Mouse (Mus musculus) lung, embryonic 15.5 days (tissue): ENCODE data around the gene Muc4. TPM values are rescaled to one million over a fixed set of nuclear protein-coding genes. Genes with fewer than 3 reads are reported as not detected.

Experiments used
- ATAC-seq: fragments of 200-750 bp; cut with Nextera tagmentation; 2 replicates; pipeline ENCODE4 v1.8.0; 2017; ENCODE audit warnings: moderate number of reproducible peaks, borderline replicate concordance; ENCODE audit not compliant: low FRiP score, low TSS enrichment; ENCODE audit errors: extremely low read depth
- H3K27ac ChIP-seq: fragments of 300-500 bp; sonication (generic); 2 replicates; pipeline ENCODE4 v1.5.1; 2015; ENCODE audit warnings: moderate library complexity, mild to moderate bottlenecking, inconsistent platforms
- H3K27me3 ChIP-seq: fragments of 300-500 bp; sonication (generic); 2 replicates; pipeline ENCODE4 v1.6.1; 2015; ENCODE audit warnings: inconsistent platforms
- H3K36me3 ChIP-seq: fragments of 300-500 bp; sonication (generic); 2 replicates; pipeline ENCODE4 v1.6.1; 2015; ENCODE audit warnings: inconsistent platforms
- H3K4me1 ChIP-seq: fragments of 300-500 bp; sonication (generic); 2 replicates; pipeline ENCODE4 v1.6.1; 2015; ENCODE audit warnings: inconsistent platforms
- H3K4me2 ChIP-seq: fragments of 300-500 bp; sonication (generic); 2 replicates; pipeline ENCODE4 v1.6.1; 2015; ENCODE audit warnings: inconsistent platforms, mild to moderate bottlenecking, moderate library complexity
- H3K4me3 ChIP-seq: fragments of 300-500 bp; sonication (generic); 2 replicates; pipeline ENCODE4 v1.5.1; 2015; ENCODE audit warnings: mild to moderate bottlenecking, inconsistent platforms
- H3K9ac ChIP-seq: fragments of 300-500 bp; sonication (generic); 2 replicates; pipeline ENCODE4 v1.6.1; 2015; ENCODE audit warnings: inconsistent platforms
- H3K9me3 ChIP-seq: fragments of 300-500 bp; sonication (generic); 2 replicates; pipeline ENCODE4 v1.6.1; 2016; ENCODE audit warnings: inconsistent platforms
- WGBS: fragments of 180-500 bp; shearing (Covaris S2); methylation state at CpG from one replicate; pipeline ENCODE4 v1.1.7; 2015; 5-methylcytosine and 5-hydroxymethylcytosine counted together
- polyA plus RNA-seq: library from polyadenylated mRNA; unstranded; fragments of >200 nt; fragmentation: Nextera tagmentation; extraction: Ambion mirVana; gene quantifications from 2 replicates; pipeline ENCODE4 v1.2.1, GENCODE M21; 2015

Gene Muc4
- polyA plus RNA-seq: 0.89 and 1.7 TPM in 2 replicates

DNA sequence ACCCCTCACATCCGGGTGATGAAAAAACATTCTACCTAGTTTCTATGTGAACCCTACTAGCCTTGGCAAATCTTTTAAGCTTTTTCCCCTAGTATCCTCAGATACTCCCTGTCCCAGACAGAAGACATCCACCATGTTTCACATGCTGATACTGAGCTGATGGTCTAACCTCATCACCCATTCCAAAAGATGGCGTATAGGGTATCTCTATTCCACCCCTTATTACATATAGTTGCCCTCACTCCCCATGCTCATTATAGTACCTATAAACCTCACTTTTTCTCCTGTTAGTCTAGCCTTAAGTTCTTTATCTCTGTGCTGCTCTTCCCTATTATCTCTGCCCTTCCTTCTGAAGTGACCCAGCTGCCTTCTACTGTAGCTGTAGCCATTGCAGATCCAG is at the start of gene Muc4:
TSS of gene Muc4 (plus strand) at position 301 of the 400 bp plus-strand sequence.
- H3K27me3 ChIP-seq: no peaks in the 10 kb centered on the region
- H3K4me1 ChIP-seq: 0 out of 2 replicates have a peak, but pooled peaks cover 6% of the 10 kb centered on the region
- ATAC-seq: no peak
- H3K9ac ChIP-seq: no peak within 1 kb of the TSS
- H3K27ac ChIP-seq: peak within 1 kb of the TSS; percentile 30; the same call in 1 of the 2 replicates
- 92% methylated on average over 2 of the region's 2 CpGs for WGBS
- H3K4me3 ChIP-seq: no peak within 1 kb of the TSS
- H3K36me3 ChIP-seq: no peaks in the 10 kb centered on the region
- no peak within 1 kb of the TSS for H3K4me2 ChIP-seq
- H3K9me3 ChIP-seq: no peaks in the 10 kb centered on the region

- 53% methylated on average over 5 of the region's 5 CpGs for WGBS
- Histone ChIP-seq H3K9me3 (no peaks in the 10 kb centered on the region), H3K27ac (no peak overlapping the region), H3K9ac (no peak overlapping the region), H3K27me3 (no peaks in the 10 kb centered on the region), H3K36me3 (peaks cover 9% of the 10 kb centered on the region), H3K4me1 (peaks cover 14% of the 10 kb centered on the region), H3K4me3 (no peak overlapping the region), H3K4me2 (no peak overlapping the region)
- ATAC-seq: no peak
These were observed 49.7 kb upstream of the Muc4 start for GRCm38 (mm10) chr16:32685998-32686397.

DNA sequence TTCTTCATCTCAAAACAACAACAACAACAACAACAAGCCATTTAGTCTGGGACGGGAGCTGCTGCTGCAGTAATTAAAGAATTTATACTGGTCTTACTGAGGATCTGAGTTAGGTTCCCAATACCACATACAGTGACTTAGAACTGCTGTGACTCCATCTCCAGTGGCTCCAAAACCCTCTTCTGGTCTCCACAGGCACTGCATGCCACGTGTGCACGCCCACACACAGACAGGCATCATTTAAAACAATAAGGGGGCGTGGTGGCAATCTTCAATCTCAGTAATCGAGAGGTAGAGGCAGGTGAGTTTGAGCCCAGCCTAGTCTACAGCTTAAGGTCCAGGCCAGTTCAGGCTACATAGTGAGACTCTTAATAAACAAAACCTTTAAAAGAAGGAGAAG is 48.5 kb upstream of the Muc4 start:
- 81% methylated on average over 5 of the region's 5 CpGs for WGBS
- H3K9me3 ChIP-seq: no peaks in the 10 kb centered on the region
- peaks cover 14% of the 10 kb centered on the region for H3K4me1 ChIP-seq
- no peak for ATAC-seq
- H3K36me3 ChIP-seq: peaks cover 6% of the 10 kb centered on the region
- no peak overlapping the region for H3K9ac ChIP-seq
- no peak overlapping the region for H3K4me3 ChIP-seq
- no peaks in the 10 kb centered on the region for H3K27me3 ChIP-seq
- no peak overlapping the region for H3K4me2 ChIP-seq
- H3K27ac ChIP-seq: no peak overlapping the region

DNA sequence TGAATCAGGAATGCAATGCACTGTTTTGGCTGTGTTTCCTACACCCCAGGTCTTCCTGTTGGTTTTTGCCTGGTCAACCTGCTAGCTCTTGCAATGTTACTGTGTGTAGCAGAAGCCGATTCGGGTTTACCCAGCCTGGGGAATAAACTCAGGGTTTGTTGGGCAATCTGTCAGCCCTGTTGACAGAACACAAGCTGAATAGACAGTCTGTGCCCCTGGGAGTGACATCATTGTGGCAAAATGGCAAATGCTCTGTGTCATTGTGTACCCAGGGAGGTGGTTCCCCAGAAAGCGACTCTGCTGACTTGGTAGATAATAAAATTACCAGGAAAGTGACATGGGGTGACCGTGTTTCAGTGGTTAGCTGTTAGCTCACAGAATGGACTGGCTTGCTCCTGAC is 46.9 kb upstream of the Muc4 start:
- WGBS: 31% methylated on average over 4 of the region's 4 CpGs
- ATAC-seq: no peak
- Histone ChIP-seq H3K4me1 (peaks cover 7% of the 10 kb centered on the region; the same call in 1 of the 2 replicates), H3K36me3 (no peaks in the 10 kb centered on the region), H3K4me3 (no peak overlapping the region), H3K4me2 (no peak overlapping the region), H3K9ac (no peak overlapping the region), H3K9me3 (no peaks in the 10 kb centered on the region), H3K27me3 (no peaks in the 10 kb centered on the region), H3K27ac (no peak overlapping the region)

DNA sequence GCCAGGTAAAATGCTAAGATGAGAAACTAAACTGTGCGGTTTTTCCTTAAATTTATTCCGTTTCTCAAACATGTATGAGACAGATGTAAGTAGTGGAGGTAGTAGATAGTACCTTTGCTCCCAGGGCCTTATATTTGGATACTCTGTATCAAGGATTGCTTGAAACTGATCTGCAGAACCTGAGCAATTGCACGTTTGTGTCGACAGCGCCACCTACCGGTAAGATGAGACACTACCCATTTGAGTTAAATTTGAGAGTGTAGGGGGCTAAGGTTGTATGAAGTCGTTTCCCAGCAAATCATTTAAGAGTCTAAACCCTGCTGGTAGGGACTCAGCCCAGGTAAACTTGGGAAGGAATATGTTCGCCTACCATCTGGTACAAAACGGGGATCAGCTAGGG is 46.2 kb upstream of the Muc4 start:
- Histone ChIP-seq H3K36me3 (no peaks in the 10 kb centered on the region), H3K4me1 (peaks cover 7% of the 10 kb centered on the region; the same call in 1 of the 2 replicates), H3K4me3 (no peak overlapping the region), H3K27ac (no peak overlapping the region), H3K27me3 (no peaks in the 10 kb centered on the region), H3K9me3 (no peaks in the 10 kb centered on the region), H3K9ac (no peak overlapping the region), H3K4me2 (no peak overlapping the region)
- ATAC-seq: peak; percentile 35; the same call in 1 of the 2 replicates
- WGBS: 3% methylated on average over 9 of the region's 9 CpGs

DNA sequence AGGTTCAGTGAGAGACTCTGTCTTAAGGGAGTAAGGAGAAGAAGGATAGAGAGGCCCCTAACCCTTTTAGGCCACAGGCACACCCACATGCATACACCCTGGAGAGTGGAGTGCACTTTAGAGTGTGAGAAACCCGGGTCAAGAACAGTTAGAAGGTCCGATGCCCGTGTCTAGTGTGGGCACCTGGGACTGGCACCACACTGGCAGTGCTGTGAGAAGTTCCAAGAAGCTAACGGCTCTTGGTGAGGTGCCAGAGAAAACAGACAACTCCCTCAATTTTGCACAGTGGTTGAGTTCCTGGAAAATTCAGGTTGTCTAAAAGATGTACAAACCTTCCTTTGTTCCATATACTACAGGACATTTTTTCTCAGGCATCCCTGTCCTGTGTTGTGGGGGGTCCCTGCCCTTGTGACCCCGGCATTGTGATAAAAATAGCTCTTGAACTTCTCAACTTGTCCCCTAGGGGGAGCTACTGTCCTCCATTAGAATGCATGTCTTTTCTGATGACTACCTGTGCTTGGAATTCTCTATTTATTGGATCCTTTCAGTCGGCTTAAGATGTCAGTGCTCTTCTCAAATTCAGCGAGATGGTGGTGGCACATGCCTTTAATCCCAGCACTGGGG is 38.7 kb upstream of the Muc4 start:
- whole genome bisulfite sequencing: 35% methylated on average over 7 of the region's 7 CpGs
- no peak overlapping the region for H3K27ac ChIP-seq
- no peak for ATAC-seq

DNA sequence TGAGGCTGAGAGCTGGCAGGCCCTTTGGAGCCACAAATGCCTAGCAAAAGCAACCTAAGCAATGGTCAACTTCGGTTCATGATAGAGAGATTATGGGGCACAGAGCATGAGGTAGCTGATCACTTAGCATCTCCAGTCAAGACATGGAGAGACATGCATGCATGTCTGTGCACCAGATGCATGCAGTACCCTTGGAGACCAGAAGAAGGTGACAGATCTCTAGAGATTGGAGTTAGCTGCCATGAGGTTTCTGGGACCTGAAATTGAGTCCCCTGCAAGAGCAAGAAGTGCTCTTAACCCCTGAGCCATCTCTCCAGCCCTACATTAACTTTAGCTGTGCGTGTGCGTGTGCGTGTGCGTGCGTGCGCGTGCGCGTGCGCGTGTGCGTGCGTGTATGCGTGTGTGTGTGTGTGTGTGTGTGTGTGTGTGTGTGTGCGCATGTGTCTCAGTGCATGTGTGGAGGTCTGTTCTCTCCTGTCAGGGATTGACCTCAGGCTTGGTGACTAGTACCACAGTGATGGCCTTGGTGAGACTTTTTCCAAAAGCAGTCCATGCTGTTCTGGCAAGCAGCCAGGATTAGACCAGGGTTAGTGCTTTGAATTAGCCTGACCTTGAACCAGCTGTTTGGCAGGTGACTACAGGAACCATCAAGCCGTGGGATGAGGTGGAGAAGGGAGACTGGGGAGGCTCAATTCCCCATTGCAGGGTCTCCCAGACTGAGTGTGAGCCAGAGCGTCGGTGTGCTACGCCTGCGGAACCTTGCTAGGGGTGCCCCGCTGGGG is 37.8 kb upstream of the Muc4 start:
- Histone ChIP-seq H3K4me1 (peaks cover 12% of the 10 kb centered on the region), H3K9me3 (no peaks in the 10 kb centered on the region), H3K4me2 (no peak overlapping the region), H3K36me3 (no peaks in the 10 kb centered on the region), H3K27ac (no peak overlapping the region), H3K27me3 (no peaks in the 10 kb centered on the region), H3K9ac (no peak overlapping the region), H3K4me3 (no peak overlapping the region)
- no peak for ATAC-seq
- 90% methylated on average over 22 of the region's 22 CpGs for WGBS

More for the DNA sequence above, 38.7 kb upstream of the Muc4 start:
- Histone ChIP-seq H3K9me3 (no peaks in the 10 kb centered on the region), H3K4me1 (peaks cover 12% of the 10 kb centered on the region), H3K27me3 (no peaks in the 10 kb centered on the region), H3K4me3 (no peak overlapping the region), H3K9ac (no peak overlapping the region), H3K36me3 (no peaks in the 10 kb centered on the region), H3K4me2 (no peak overlapping the region)

DNA sequence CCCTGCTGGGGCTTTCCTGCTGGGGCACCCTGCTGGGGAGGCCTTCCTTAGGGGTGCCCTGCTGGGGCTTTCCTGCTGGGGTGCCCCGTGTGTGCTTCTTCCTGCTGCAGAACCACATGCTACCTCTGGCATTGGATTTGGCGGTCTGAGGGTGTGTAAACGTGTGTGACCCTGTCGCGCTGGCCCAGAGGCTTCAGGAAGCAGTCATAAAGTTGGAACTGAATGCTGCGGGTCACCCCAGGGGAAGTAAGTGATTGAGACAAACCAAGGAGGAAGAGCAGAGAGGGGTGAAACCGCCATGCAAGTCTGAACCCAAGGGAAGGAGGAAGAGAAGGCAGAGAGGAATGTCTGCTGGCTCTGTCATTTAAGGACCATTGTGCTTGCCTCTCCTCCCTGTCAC is 37.1 kb upstream of the Muc4 start:
- ATAC-seq: no peak; the same call in 1 of the 2 replicates
- peaks cover 16% of the 10 kb centered on the region for H3K4me1 ChIP-seq
- H3K4me2 ChIP-seq: no peak overlapping the region
- WGBS: 35% methylated on average over 7 of the region's 7 CpGs
- no peak overlapping the region for H3K4me3 ChIP-seq
- no peaks in the 10 kb centered on the region for H3K9me3 ChIP-seq
- no peaks in the 10 kb centered on the region for H3K27me3 ChIP-seq
- no peaks in the 10 kb centered on the region for H3K36me3 ChIP-seq
- H3K9ac ChIP-seq: no peak overlapping the region
- no peak overlapping the region for H3K27ac ChIP-seq

GRCm38 (mm10) chr16:32703312-32703912 is 32.3 kb upstream of the Muc4 start:
- no peak overlapping the region for H3K4me2 ChIP-seq
- H3K27ac ChIP-seq: peak overlapping the region; percentile 49
- no peak for ATAC-seq
- no peak overlapping the region for H3K9ac ChIP-seq
- H3K9me3 ChIP-seq: no peaks in the 10 kb centered on the region
- no peaks in the 10 kb centered on the region for H3K27me3 ChIP-seq
- peaks cover 23% of the 10 kb centered on the region for H3K4me1 ChIP-seq
- 45% methylated on average over 9 of the region's 9 CpGs for WGBS
- no peaks in the 10 kb centered on the region for H3K36me3 ChIP-seq
- H3K4me3 ChIP-seq: no peak overlapping the region

- Histone ChIP-seq H3K27ac (no peak overlapping the region), H3K4me2 (no peak overlapping the region), H3K27me3 (no peaks in the 10 kb centered on the region), H3K9me3 (no peaks in the 10 kb centered on the region), H3K4me3 (no peak overlapping the region), H3K9ac (no peak overlapping the region), H3K4me1 (peaks cover 17% of the 10 kb centered on the region), H3K36me3 (no peaks in the 10 kb centered on the region)
- WGBS: 94% methylated on average over 3 of the region's 3 CpGs
- no peak for ATAC-seq
These were observed 30.1 kb upstream of the Muc4 start for GRCm38 (mm10) chr16:32705606-32706005.

DNA sequence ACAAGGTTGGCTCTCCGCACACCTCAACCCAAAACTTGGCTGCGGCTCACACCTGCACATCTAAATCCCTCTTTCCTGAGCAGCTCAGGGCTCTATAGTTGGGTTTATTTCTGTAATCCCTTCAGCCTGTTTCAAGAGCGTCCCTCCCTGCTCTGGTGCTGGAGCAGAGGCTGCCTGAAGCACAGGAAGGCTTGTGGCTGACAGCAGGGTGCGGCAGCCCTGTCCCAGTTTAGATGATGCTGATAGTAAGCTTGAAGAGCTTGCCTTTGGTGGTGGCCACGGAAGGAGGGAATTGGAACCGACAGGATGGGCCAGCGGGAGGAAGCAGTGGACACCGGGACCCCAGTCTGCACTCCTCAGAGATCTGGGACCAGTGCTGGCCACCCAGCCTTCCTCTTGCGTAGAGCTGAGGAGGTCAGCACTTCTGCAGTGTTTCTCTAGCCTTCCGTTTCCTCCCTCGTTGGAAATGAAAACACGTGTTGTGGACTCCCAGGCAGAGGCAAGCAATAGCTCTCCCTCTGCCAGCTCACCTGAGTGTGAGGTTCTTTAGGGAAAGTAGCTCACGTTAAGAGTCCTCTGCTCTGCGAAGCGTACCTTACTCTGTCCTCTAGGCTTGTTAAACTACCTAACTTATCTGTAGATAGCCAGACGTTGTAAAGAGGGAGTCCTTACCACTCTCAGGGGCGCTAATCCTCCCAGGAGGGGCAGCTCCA is 28.4 kb upstream of the Muc4 start:
- H3K9ac ChIP-seq: no peak overlapping the region
- H3K4me2 ChIP-seq: no peak overlapping the region
- no peaks in the 10 kb centered on the region for H3K36me3 ChIP-seq
- no peak overlapping the region for H3K4me3 ChIP-seq
- WGBS: 46% methylated on average over 17 of the region's 17 CpGs
- H3K9me3 ChIP-seq: no peaks in the 10 kb centered on the region
- no peak for ATAC-seq
- no peaks in the 10 kb centered on the region for H3K27me3 ChIP-seq
- H3K4me1 ChIP-seq: peaks cover 17% of the 10 kb centered on the region
- H3K27ac ChIP-seq: no peak overlapping the region
